Mouse (Mus musculus) urinary bladder, adult 2 months (tissue): Measurements from ENCODE around the gene Lrch1. TPM values are rescaled to one million over a fixed set of nuclear protein-coding genes. Genes with fewer than 3 reads are reported as not detected.

Source experiments
- DNase-seq: peaks from one replicate; pipeline ENCODE4 v3.0.0; 2022; ENCODE audit warnings: low spot score
- polyA plus RNA-seq: library from polyadenylated mRNA; depleted of rRNA; stranded (reverse); fragments of >200 nt; gene quantifications from 2 replicates; pipeline ENCODE4 v1.2.3, GENCODE M21; 2012

The Lrch1 gene
- polyA plus RNA-seq, 1 experiment = 23.0 TPM

- no peak for DNase-seq
These were observed 25.5 kb downstream of the Lrch1 start for GRCm38 (mm10) chr14:74922039-74922736.

- no peak for DNase-seq
These were observed 26.2 kb downstream of the Lrch1 start for GRCm38 (mm10) chr14:74921471-74921870.

GRCm38 (mm10) chr14:74919132-74919531 lies 28.5 kb downstream of the Lrch1 start:
- DNase-seq = no peak

- no peak for DNase-seq
These were observed 29.1 kb downstream of the Lrch1 start for GRCm38 (mm10) chr14:74918521-74919103.

- no peak for DNase-seq
These were observed 30.1 kb downstream of the Lrch1 start for GRCm38 (mm10) chr14:74917504-74918124.

- no peak for DNase-seq
These were observed 31.0 kb downstream of the Lrch1 start for GRCm38 (mm10) chr14:74916691-74917090.

GRCm38 (mm10) chr14:74916075-74916474 lies 31.6 kb downstream of the Lrch1 start:
- no peak for DNase-seq

GRCm38 (mm10) chr14:74915658-74916057 lies 32.0 kb downstream of the Lrch1 start:
- no peak for DNase-seq

- no peak for DNase-seq
These were observed 32.7 kb downstream of the Lrch1 start for GRCm38 (mm10) chr14:74915025-74915424.

GRCm38 (mm10) chr14:74913381-74914230 lies 34.1 kb downstream of the Lrch1 start:
- no peak for DNase-seq

GRCm38 (mm10) chr14:74910363-74910762 lies 37.3 kb downstream of the Lrch1 start:
- DNase-seq = no peak

- no peak for DNase-seq
These were observed 38.7 kb downstream of the Lrch1 start for GRCm38 (mm10) chr14:74909021-74909420.

- DNase-seq = no peak
These were observed 39.4 kb downstream of the Lrch1 start for GRCm38 (mm10) chr14:74908250-74908649.

GRCm38 (mm10) chr14:74907706-74908105 lies 40.0 kb downstream of the Lrch1 start:
- DNase-seq = no peak

GRCm38 (mm10) chr14:74905990-74906389 lies 41.7 kb downstream of the Lrch1 start:
- no peak for DNase-seq

GRCm38 (mm10) chr14:74904442-74904841 lies 43.2 kb downstream of the Lrch1 start:
- no peak for DNase-seq

GRCm38 (mm10) chr14:74903047-74903446 lies 44.6 kb downstream of the Lrch1 start:
- DNase-seq = no peak

GRCm38 (mm10) chr14:74900705-74901369 lies 46.8 kb downstream of the Lrch1 start:
- DNase-seq = no peak

- DNase-seq = no peak
These were observed 47.5 kb downstream of the Lrch1 start for GRCm38 (mm10) chr14:74899953-74900704.

- no peak for DNase-seq
These were observed 48.7 kb downstream of the Lrch1 start for GRCm38 (mm10) chr14:74898939-74899338.

- no peak for DNase-seq
These were observed 54.0 kb downstream of the Lrch1 start for GRCm38 (mm10) chr14:74893693-74894092.
